Mouse (Mus musculus): ENCODE data around the gene Mrpl45. TPM values are rescaled to one million over a fixed set of nuclear protein-coding genes. Genes with fewer than 3 reads are reported as not detected.

The Mrpl45 gene
- polyA plus RNA-seq, 1 experiment from 2014 or later: 43.0 TPM

DNA sequence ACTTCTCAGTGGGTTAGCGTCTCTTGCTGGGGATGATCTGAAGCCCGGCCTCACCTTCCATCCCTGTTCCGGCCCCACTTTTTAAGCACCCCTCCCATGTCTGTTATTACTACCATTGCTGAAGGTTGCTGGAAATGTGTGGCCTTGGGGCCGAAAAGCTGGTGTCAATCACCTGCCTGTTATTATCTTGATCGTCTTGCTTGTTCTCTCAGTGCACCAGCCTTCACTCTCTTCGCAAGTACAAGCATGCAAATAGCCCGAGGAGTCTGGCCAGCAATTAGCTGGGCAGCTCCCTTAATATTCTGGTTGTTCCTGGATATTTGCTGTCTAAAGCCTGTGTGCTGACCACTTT lies 48.1 kb downstream of the Mrpl45 start:
- no peak for ATAC-seq (ENCODE audit: low read depth)
- no peaks in the 10 kb centered on the region for H3K27me3 ChIP-seq (ENCODE audit: control insufficient read depth, insufficient read depth, low read depth, low read length)
- H3K4me1 ChIP-seq (replicated peaks; ENCODE audit: control insufficient read depth, insufficient read depth, low read length): peaks cover 30% of the 10 kb centered on the region
- H3K27ac ChIP-seq (ENCODE audit: low read length): no peak overlapping the region
- peak overlapping the region; percentile 99 for H3K4me3 ChIP-seq (ENCODE audit: low read length)
- peak overlapping the region; percentile 78 for H3K4me2 ChIP-seq (ENCODE audit: low read depth, low read length)
- H3K9me3 ChIP-seq (ENCODE audit: control insufficient read depth, low read length): no peaks in the 10 kb centered on the region
- peak overlapping the region; percentile 97 for H3K9ac ChIP-seq (ENCODE audit: low read length)
- no peaks in the 10 kb centered on the region for H3K36me3 ChIP-seq (ENCODE audit: control insufficient read depth, insufficient read depth, low read length)
- WGBS: under 1% methylated on average over 7 of the region's 7 CpGs

GRCm38 (mm10) chr11:97365556-97365955 lies 50.0 kb downstream of the Mrpl45 start:
- Histone ChIP-seq H3K27ac (ENCODE audit: low read length) (no peak overlapping the region; the same call in 1 of the 2 replicates), H3K4me2 (ENCODE audit: low read depth, low read length) (peak overlapping the region; percentile 78), H3K9ac (ENCODE audit: low read length) (peak overlapping the region; percentile 34; the same call in 1 of the 2 replicates), H3K27me3 (ENCODE audit: control insufficient read depth, insufficient read depth, low read depth, low read length) (no peaks in the 10 kb centered on the region), H3K9me3 (ENCODE audit: control insufficient read depth, low read length) (no peaks in the 10 kb centered on the region), H3K4me1 (replicated peaks; ENCODE audit: control insufficient read depth, insufficient read depth, low read length) (peaks cover 33% of the 10 kb centered on the region), H3K36me3 (ENCODE audit: control insufficient read depth, insufficient read depth, low read length) (no peaks in the 10 kb centered on the region), H3K4me3 (ENCODE audit: low read length) (no peak overlapping the region)
- no peak for ATAC-seq (ENCODE audit: low read depth)
- 45% methylated on average over 1 of the region's 1 CpGs for WGBS

GRCm38 (mm10) chr11:97368501-97368900 lies 53.0 kb downstream of the Mrpl45 start:
- Histone ChIP-seq H3K9ac (ENCODE audit: low read length) (no peak overlapping the region), H3K27me3 (ENCODE audit: control insufficient read depth, insufficient read depth, low read depth, low read length) (no peaks in the 10 kb centered on the region), H3K27ac (ENCODE audit: low read length) (no peak overlapping the region), H3K36me3 (ENCODE audit: control insufficient read depth, insufficient read depth, low read length) (no peaks in the 10 kb centered on the region), H3K4me3 (ENCODE audit: low read length) (no peak overlapping the region), H3K4me1 (replicated peaks; ENCODE audit: control insufficient read depth, insufficient read depth, low read length) (peaks cover 35% of the 10 kb centered on the region), H3K9me3 (ENCODE audit: control insufficient read depth, low read length) (no peaks in the 10 kb centered on the region), H3K4me2 (ENCODE audit: low read depth, low read length) (no peak overlapping the region)
- no peak for ATAC-seq (ENCODE audit: low read depth)
- 63% methylated on average over 5 of the region's 5 CpGs for WGBS

GRCm38 (mm10) chr11:97370329-97371091 lies 55.0 kb downstream of the Mrpl45 start:
- WGBS: 46% methylated on average over 7 of the region's 7 CpGs
- H3K36me3 ChIP-seq (ENCODE audit: control insufficient read depth, insufficient read depth, low read length): 0 out of 2 replicates have a peak, but pooled peaks cover 7% of the 10 kb centered on the region
- 0 out of 2 replicates have a peak overlapping the region, but pooled peaks have one; percentile 16 for H3K27ac ChIP-seq (ENCODE audit: low read length)
- no peak overlapping the region for H3K4me3 ChIP-seq (ENCODE audit: low read length)
- ATAC-seq (ENCODE audit: low read depth): no peak
- H3K4me2 ChIP-seq (ENCODE audit: low read depth, low read length): no peak overlapping the region
- H3K9ac ChIP-seq (ENCODE audit: low read length): no peak overlapping the region
- H3K27me3 ChIP-seq (ENCODE audit: control insufficient read depth, insufficient read depth, low read depth, low read length): no peaks in the 10 kb centered on the region
- peaks cover 15% of the 10 kb centered on the region for H3K4me1 ChIP-seq (replicated peaks; ENCODE audit: control insufficient read depth, insufficient read depth, low read length)
- no peaks in the 10 kb centered on the region for H3K9me3 ChIP-seq (ENCODE audit: control insufficient read depth, low read length)

- peaks cover 12% of the 10 kb centered on the region for H3K36me3 ChIP-seq (ENCODE audit: control insufficient read depth, insufficient read depth, low read length)
- H3K27ac ChIP-seq (ENCODE audit: low read length): no peak overlapping the region
- 75% methylated on average over 6 of the region's 6 CpGs for WGBS
- H3K9ac ChIP-seq (ENCODE audit: low read length): no peak overlapping the region
- ATAC-seq (ENCODE audit: low read depth): no peak
- no peak overlapping the region for H3K4me3 ChIP-seq (ENCODE audit: low read length)
- H3K27me3 ChIP-seq (ENCODE audit: control insufficient read depth, insufficient read depth, low read depth, low read length): no peaks in the 10 kb centered on the region
- H3K4me1 ChIP-seq (replicated peaks; ENCODE audit: control insufficient read depth, insufficient read depth, low read length): peaks cover 11% of the 10 kb centered on the region
- H3K4me2 ChIP-seq (ENCODE audit: low read depth, low read length): no peak overlapping the region
- H3K9me3 ChIP-seq (ENCODE audit: control insufficient read depth, low read length): no peaks in the 10 kb centered on the region
These were observed 56.8 kb downstream of the Mrpl45 start for GRCm38 (mm10) chr11:97372159-97372864.

GRCm38 (mm10) chr11:97373402-97373801 lies 57.9 kb downstream of the Mrpl45 start:
- Histone ChIP-seq H3K27ac (ENCODE audit: low read length) (no peak overlapping the region), H3K9ac (ENCODE audit: low read length) (no peak overlapping the region), H3K9me3 (ENCODE audit: control insufficient read depth, low read length) (no peaks in the 10 kb centered on the region), H3K4me3 (ENCODE audit: low read length) (no peak overlapping the region), H3K4me1 (replicated peaks; ENCODE audit: control insufficient read depth, insufficient read depth, low read length) (peaks cover 9% of the 10 kb centered on the region), H3K4me2 (ENCODE audit: low read depth, low read length) (no peak overlapping the region), H3K27me3 (ENCODE audit: control insufficient read depth, insufficient read depth, low read depth, low read length) (no peaks in the 10 kb centered on the region), H3K36me3 (ENCODE audit: control insufficient read depth, insufficient read depth, low read length) (peaks cover 23% of the 10 kb centered on the region)
- 84% methylated on average over 2 of the region's 2 CpGs for WGBS
- ATAC-seq (ENCODE audit: low read depth): no peak

Other genes with a start within 250 kb of the Mrpl45 start
- 0.21 TPM in 1 of 2 replicates, not detected in the other for gene Tbx21, start 200.4 kb upstream of the Mrpl45 start, polyA plus RNA-seq (2015; fragmentation: Nextera tagmentation; extraction: Ambion mirVana)
- gene Tbkbp1, start 164.2 kb upstream of the Mrpl45 start, polyA plus RNA-seq (2015; fragmentation: Nextera tagmentation; extraction: Ambion mirVana): 4.9 TPM in 2 replicates
- 39.6 and 40.4 TPM in 2 replicates for gene Kpnb1, start 127.8 kb upstream of the Mrpl45 start, polyA plus RNA-seq (2015; fragmentation: Nextera tagmentation; extraction: Ambion mirVana)
- 74.5 and 86.5 TPM in 2 replicates for gene Npepps, start 35.1 kb upstream of the Mrpl45 start, polyA plus RNA-seq (2015; fragmentation: Nextera tagmentation; extraction: Ambion mirVana)
- 0.11 and 0.14 TPM in 2 replicates for gene Gpr179, start 36.4 kb downstream of the Mrpl45 start, polyA plus RNA-seq (2015; fragmentation: Nextera tagmentation; extraction: Ambion mirVana)
- gene Socs7, start 46.8 kb downstream of the Mrpl45 start, polyA plus RNA-seq (2015; fragmentation: Nextera tagmentation; extraction: Ambion mirVana): 3.2 TPM in 2 replicates
- gene Arhgap23, start 99.8 kb downstream of the Mrpl45 start, polyA plus RNA-seq (2015; fragmentation: Nextera tagmentation; extraction: Ambion mirVana): 5.2 and 5.4 TPM in 2 replicates
- gene 4933428G20Rik, start 184.6 kb downstream of the Mrpl45 start, polyA plus RNA-seq (2015; fragmentation: Nextera tagmentation; extraction: Ambion mirVana): 0.74 and 0.87 TPM in 2 replicates